Mouse (Mus musculus) liver, adult 2 months (tissue): ENCODE data around the gene Ppfia1.

Experiments
- CTCF ChIP-seq: fragments of 200-500 bp; IDR thresholded peaks from 2 replicates; pipeline ENCODE4 v1.5.1; 2011; ENCODE audit warnings: low read depth, low read length, control low read depth
- POLR2A ChIP-seq: fragments of 200-500 bp; IDR thresholded peaks from 2 replicates; pipeline ENCODE4 v1.6.1; 2011; ENCODE audit warnings: low read length, control low read depth; ENCODE audit not compliant: insufficient read depth; ENCODE audit errors: extremely low read depth

DNA sequence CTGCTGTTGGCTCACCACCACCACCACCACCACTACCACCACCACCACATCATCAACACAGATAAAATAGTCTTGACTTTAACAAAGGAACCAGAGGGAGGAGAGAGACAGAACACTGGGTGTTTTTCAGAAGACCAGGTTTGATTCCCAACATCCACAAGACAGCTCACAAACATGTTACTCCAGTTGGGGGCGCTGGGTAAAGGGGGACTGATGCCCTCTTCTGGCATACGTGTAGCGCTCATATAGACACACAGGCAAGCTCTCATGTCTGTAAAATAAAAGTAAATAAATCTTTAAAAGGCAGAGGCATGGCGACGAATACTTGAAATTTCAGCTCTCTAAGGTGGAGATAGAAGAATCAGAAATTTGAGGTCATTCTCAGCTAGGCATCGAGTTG, 5.0 kb upstream of the Ppfia1 start:
- TF ChIP-seq POLR2A (no peak), CTCF (no peak)
